9 mouse cellular contexts compared by ENCODE assay signal in genomic region chr17:28926380-28926779, GRCm38 (mm10). TPM values are rescaled to one million over a fixed set of nuclear protein-coding genes. Genes with fewer than 3 reads are reported as not detected.
DNase-seq lines count a peak whose midpoint lies in the region; ATAC-seq lines count a peak whose summit lies in the region.
"Had no signal": no experiment of that assay in that cellular context is flagged by ENCODE, and none has a peak within 500 bp of the region (broad histone marks: within the 10 kb centered on the region; RNA-seq: fewer than 3 reads in every experiment).

No protein-coding gene starts in this region.

- peak; percentile 86 for DNase-seq in hindbrain, embryonic 10.5 days (ENCODE audit: low spot score)
- peak; percentile 70 for DNase-seq in c-Kit-positive CD71-positive TER-119-positive erythroid progenitor cells, embryonic 14.5 days (ENCODE audit: low spot score)
- DNase-seq in heart, postnatal 4 days = peak; percentile 88
- peak; percentile 72 to 83 for DNase-seq in left cerebral cortex, postnatal 10 days (ENCODE audit: extremely low spot score in 1 of 2, low spot score in 2 of 2)
- DNase-seq in midbrain, embryonic 14.5 days = peak; percentile 91
- DNase-seq in splenic B cell, adult 2 months (ENCODE audit: low read depth, low spot score) = peak; percentile 83

- H3K27ac ChIP-seq in hindbrain, embryonic 10.5 days = peak overlapping the region; percentile 62
- H3K27ac ChIP-seq in hindbrain, embryonic 13.5 days = no peak overlapping the region
- H3K27ac ChIP-seq in forebrain, embryonic 16.5 days (ENCODE audit: low read length) = no peak overlapping the region
- no peak overlapping the region for H3K27ac ChIP-seq in midbrain, embryonic 14.5 days (replicated peaks; ENCODE audit: low read depth, low read length)

- H3K4me2 ChIP-seq in hindbrain, embryonic 13.5 days = no peak overlapping the region
- no peak overlapping the region for H3K4me2 ChIP-seq in forebrain, embryonic 16.5 days (ENCODE audit: low read length)
- no peak overlapping the region for H3K4me2 ChIP-seq in midbrain, embryonic 14.5 days (ENCODE audit: low read length)

- peaks cover 44% of the 10 kb centered on the region for H3K4me1 ChIP-seq in hindbrain, embryonic 10.5 days (replicated peaks)
- peaks cover 16% of the 10 kb centered on the region for H3K4me1 ChIP-seq in hindbrain, embryonic 13.5 days (replicated peaks)
- peaks cover 8% of the 10 kb centered on the region for H3K4me1 ChIP-seq in forebrain, embryonic 16.5 days (replicated peaks; ENCODE audit: control insufficient read depth, insufficient read depth, low read length)
- peaks cover 9% of the 10 kb centered on the region; the same call in 1 of the 2 replicates for H3K4me1 ChIP-seq in midbrain, embryonic 14.5 days (ENCODE audit: control insufficient read depth, insufficient read depth, low read length)

- intact Hi-C loops in left cerebral cortex, postnatal 10 days (cut with DNase I) = loop anchor here (5.0 kb wide), 2 partner anchors 44 to 159 kb away; partner anchors contain the start of gene Mapk13

- no peak overlapping the region for H3K9ac ChIP-seq in hindbrain, embryonic 13.5 days
- H3K9ac ChIP-seq in forebrain, embryonic 16.5 days (replicated peaks; ENCODE audit: low read depth, low read length) = no peak overlapping the region
- H3K9ac ChIP-seq in midbrain, embryonic 14.5 days (replicated peaks; ENCODE audit: low read length) = no peak overlapping the region

- H3K4me3 ChIP-seq in hindbrain, embryonic 10.5 days = no peak overlapping the region
- H3K4me3 ChIP-seq in hindbrain, embryonic 13.5 days = no peak overlapping the region
- no peak overlapping the region for H3K4me3 ChIP-seq in forebrain, embryonic 16.5 days (replicated peaks; ENCODE audit: low read length)
- H3K4me3 ChIP-seq in midbrain, embryonic 14.5 days (replicated peaks; ENCODE audit: low read depth, low read length) = no peak overlapping the region

- H3K27me3 ChIP-seq in hindbrain, embryonic 10.5 days (ENCODE audit: insufficient read depth, poor library complexity, severe bottlenecking) = no peaks in the 10 kb centered on the region
- no peaks in the 10 kb centered on the region for H3K27me3 ChIP-seq in hindbrain, embryonic 13.5 days
- H3K27me3 ChIP-seq in forebrain, embryonic 16.5 days (replicated peaks; ENCODE audit: control insufficient read depth, insufficient read depth, low read length) = no peaks in the 10 kb centered on the region
- no peaks in the 10 kb centered on the region for H3K27me3 ChIP-seq in midbrain, embryonic 14.5 days (ENCODE audit: control insufficient read depth, insufficient read depth, low read length)
- no peaks in the 10 kb centered on the region for H3K27me3 ChIP-seq in splenic B cell, adult 2 months (ENCODE audit: control insufficient read depth, insufficient read depth, low read length, poor library complexity, severe bottlenecking)

- no peak for ATAC-seq in hindbrain, embryonic 13.5 days (ENCODE audit: low FRiP score)
- peak; percentile 43; the same call in 1 of the 2 replicates for ATAC-seq in forebrain, embryonic 16.5 days
- ATAC-seq in midbrain, embryonic 14.5 days (ENCODE audit: low FRiP score, low TSS enrichment) = no peak

- no peaks in the 10 kb centered on the region for H3K9me3 ChIP-seq in hindbrain, embryonic 10.5 days
- H3K9me3 ChIP-seq in hindbrain, embryonic 13.5 days = no peaks in the 10 kb centered on the region
- H3K9me3 ChIP-seq in forebrain, embryonic 16.5 days (ENCODE audit: control insufficient read depth, low read length) = no peaks in the 10 kb centered on the region
- no peaks in the 10 kb centered on the region for H3K9me3 ChIP-seq in midbrain, embryonic 14.5 days (ENCODE audit: control insufficient read depth, low read length)

- 20% methylated on average over 13 of the region's 13 CpGs for WGBS in hindbrain, embryonic 10.5 days
- 15% methylated on average over 13 of the region's 13 CpGs for WGBS in hindbrain, embryonic 13.5 days
- 14% methylated on average over 13 of the region's 13 CpGs for WGBS in forebrain, embryonic 16.5 days
- 17% methylated on average over 13 of the region's 13 CpGs for WGBS in midbrain, embryonic 14.5 days

- no peaks in the 10 kb centered on the region for H3K36me3 ChIP-seq in hindbrain, embryonic 10.5 days
- H3K36me3 ChIP-seq in hindbrain, embryonic 13.5 days = no peaks in the 10 kb centered on the region
- no peaks in the 10 kb centered on the region for H3K36me3 ChIP-seq in forebrain, embryonic 16.5 days (ENCODE audit: control insufficient read depth, insufficient read depth)
- no peaks in the 10 kb centered on the region for H3K36me3 ChIP-seq in midbrain, embryonic 14.5 days (ENCODE audit: control insufficient read depth, insufficient read depth, low read length)
- no peaks in the 10 kb centered on the region for H3K36me3 ChIP-seq in splenic B cell, adult 2 months (ENCODE audit: control insufficient read depth, insufficient read depth, low read length, poor library complexity, severe bottlenecking)

RNA-seq across cellular contexts. Expression of gene 4930539E08Rik, which starts 11.3 kb away (rescaled TPM):
- 0.07 and 0.31 TPM in 2 replicates for polyA plus RNA-seq in hindbrain, embryonic 10.5 days (2016; fragmentation: Nextera tagmentation; extraction: Ambion mirVana)
- polyA plus RNA-seq in hindbrain, embryonic 13.5 days (2015; fragmentation: Nextera tagmentation; extraction: Ambion mirVana) = 0.31 and 0.57 TPM in 2 replicates
- 0.53 and 1.8 TPM in 2 replicates for polyA plus RNA-seq in forebrain, embryonic 16.5 days (2015; fragmentation: Nextera tagmentation; extraction: Ambion mirVana)
- under 1 TPM in 1 of 2 experiments, not detected in 1; 0.12 TPM for total RNA-seq in heart, postnatal 4 days (2021)
- total RNA-seq in left cerebral cortex, postnatal 10 days (2021) = 10 to 100 TPM; 10.9 to 13.5 TPM
- polyA plus RNA-seq in midbrain, embryonic 14.5 days (2014; fragmentation: Nextera tagmentation; extraction: Ambion mirVana) = 1.0 and 1.2 TPM in 2 replicates

RNA-seq across cellular contexts. Expression of gene Pxt1, which starts 17.3 kb away (rescaled TPM):
- 0.16 and 0.26 TPM in 2 replicates for polyA plus RNA-seq in hindbrain, embryonic 10.5 days (2016; fragmentation: Nextera tagmentation; extraction: Ambion mirVana)
- 0.19 TPM in 1 of 2 replicates, not detected in the other for polyA plus RNA-seq in hindbrain, embryonic 13.5 days (2015; fragmentation: Nextera tagmentation; extraction: Ambion mirVana)
- polyA plus RNA-seq in forebrain, embryonic 16.5 days (2015; fragmentation: Nextera tagmentation; extraction: Ambion mirVana) = not detected in 2 replicates
- not detected for total RNA-seq in heart, postnatal 4 days (2021)
- not detected for total RNA-seq in left cerebral cortex, postnatal 10 days (2021)
- polyA plus RNA-seq in midbrain, embryonic 14.5 days (2014; fragmentation: Nextera tagmentation; extraction: Ambion mirVana) = not detected in 2 replicates
- polyA plus RNA-seq: stomach, embryonic 14.5 days had no signal

RNA-seq across cellular contexts. Expression of gene Kctd20, which starts 25.4 kb away (rescaled TPM):
- polyA plus RNA-seq in hindbrain, embryonic 10.5 days (2016; fragmentation: Nextera tagmentation; extraction: Ambion mirVana) = 103 and 111 TPM in 2 replicates
- 96.0 and 96.7 TPM in 2 replicates for polyA plus RNA-seq in hindbrain, embryonic 13.5 days (2015; fragmentation: Nextera tagmentation; extraction: Ambion mirVana)
- polyA plus RNA-seq in forebrain, embryonic 16.5 days (2015; fragmentation: Nextera tagmentation; extraction: Ambion mirVana) = 123 and 135 TPM in 2 replicates
- 10 to 100 TPM; 63.1 to 65.3 TPM for total RNA-seq in heart, postnatal 4 days (2021)
- total RNA-seq in left cerebral cortex, postnatal 10 days (2021) = 10 to 100 TPM; 81.7 to 83.4 TPM
- polyA plus RNA-seq in midbrain, embryonic 14.5 days (2014; fragmentation: Nextera tagmentation; extraction: Ambion mirVana) = 61.1 and 93.6 TPM in 2 replicates
